Mouse (Mus musculus): Measurements from ENCODE around the gene Rhox2f. TPM values are rescaled to one million over a fixed set of nuclear protein-coding genes. Genes with fewer than 3 reads are reported as not detected.

The Rhox2f gene
- not detected in 2 replicates for polyA plus RNA-seq (2012; rRNA removed)

GRCm38 (mm10) chrX:37571105-37571504 is at the start of gene Rhox2f:
Gene Rhox2f, plus strand, starts transcription at chrX:37571405.

GRCm38 (mm10) chrX:37530152-37530551 is 41.1 kb upstream of the Rhox2f start, which contains the start of gene Rhox2e:
Gene Rhox2e, plus strand, starts transcription at chrX:37530452.

GRCm38 (mm10) chrX:37541719-37542118 is 29.5 kb upstream of the Rhox2f start, which contains the start of gene Rhox3e:
Gene Rhox3e, plus strand, starts transcription at chrX:37542019.

GRCm38 (mm10) chrX:37557112-37557511 is 14.1 kb upstream of the Rhox2f start, which contains the start of gene Rhox4e:
Gene Rhox4e, plus strand, starts transcription at chrX:37557412.

GRCm38 (mm10) chrX:37580692-37581091 is 9.5 kb downstream of the Rhox2f start, which contains the start of gene Rhox3f:
Gene Rhox3f, plus strand, starts transcription at chrX:37580992.

GRCm38 (mm10) chrX:37607604-37608003 is 36.4 kb downstream of the Rhox2f start, which contains the start of gene Rhox4f:
Gene Rhox4f, minus strand, starts transcription at chrX:37607704.

Other genes with a start within 250 kb of the Rhox2f start
- gene Rhox3a2, start 191.4 kb upstream of the Rhox2f start, polyA plus RNA-seq (2012; rRNA removed), result not detected in 2 replicates
- gene Rhox4a2, start 180.6 kb upstream of the Rhox2f start, polyA plus RNA-seq (2012; rRNA removed), result 0.06 and 0.21 TPM in 2 replicates
- not detected in 2 replicates for gene Rhox2b, start 159.3 kb upstream of the Rhox2f start, polyA plus RNA-seq (2012; rRNA removed)
- gene Rhox4b, start 138.9 kb upstream of the Rhox2f start, polyA plus RNA-seq (2012; rRNA removed), result 0.28 TPM in 1 of 2 replicates, not detected in the other
- 0.21 TPM in 1 of 2 replicates, not detected in the other for gene Rhox2c, start 117.7 kb upstream of the Rhox2f start, polyA plus RNA-seq (2012; rRNA removed)
- gene Rhox3c, start 112.8 kb upstream of the Rhox2f start, polyA plus RNA-seq (2012; rRNA removed), result not detected in 2 replicates
- gene Rhox4c, start 91.1 kb upstream of the Rhox2f start, polyA plus RNA-seq (2012; rRNA removed), result not detected in 2 replicates
- not detected in 2 replicates for gene Rhox2d, start 78.0 kb upstream of the Rhox2f start, polyA plus RNA-seq (2012; rRNA removed)
- gene Rhox4d, start 57.0 kb upstream of the Rhox2f start, polyA plus RNA-seq (2012; rRNA removed), result not detected in 2 replicates
- not detected in 2 replicates for gene Rhox2e, start 41.0 kb upstream of the Rhox2f start, polyA plus RNA-seq (2012; rRNA removed)
- gene Rhox3e, start 29.4 kb upstream of the Rhox2f start, polyA plus RNA-seq (2012; rRNA removed), result not detected in 2 replicates
- not detected in 2 replicates for gene Rhox4e, start 14.0 kb upstream of the Rhox2f start, polyA plus RNA-seq (2012; rRNA removed)
- not detected in 2 replicates for gene Rhox3f, start 9.6 kb downstream of the Rhox2f start, polyA plus RNA-seq (2012; rRNA removed)
- gene Rhox4f, start 36.3 kb downstream of the Rhox2f start, polyA plus RNA-seq (2012; rRNA removed), result not detected in 2 replicates
- not detected in 2 replicates for gene Rhox3g, start 57.2 kb downstream of the Rhox2f start, polyA plus RNA-seq (2012; rRNA removed)
- gene Rhox2g, start 72.1 kb downstream of the Rhox2f start, polyA plus RNA-seq (2012; rRNA removed), result not detected in 2 replicates
- gene Rhox4g, start 79.9 kb downstream of the Rhox2f start, polyA plus RNA-seq (2012; rRNA removed), result not detected in 2 replicates
- gene Rhox3h, start 97.4 kb downstream of the Rhox2f start, polyA plus RNA-seq (2012; rRNA removed), result not detected in 2 replicates
- gene Rhox2h, start 101.9 kb downstream of the Rhox2f start, polyA plus RNA-seq (2012; rRNA removed), result not detected in 2 replicates
- 0.34 and 0.35 TPM in 2 replicates for gene Rhox5, start 233.4 kb downstream of the Rhox2f start, polyA plus RNA-seq (2012; rRNA removed)